Mouse (Mus musculus): Measurements from ENCODE around the gene Plppr3.

GRCm38 (mm10) chr10:79920958-79921535 is 46.6 kb upstream of the Plppr3 start, which contains the start of gene R3hdm4:
- no peak for TF ChIP-seq EP300 (IDR thresholded peaks at IDR 0.05; ENCODE audit: low read depth)
- TF ChIP-seq CTCF (IDR thresholded peaks at IDR 0.05; ENCODE audit: low read depth): no peak
